Mouse (Mus musculus) cerebellum, adult 2 months (tissue): ENCODE measurements around the gene Fbxo39. TPM values are rescaled to one million over a fixed set of nuclear protein-coding genes. Genes with fewer than 3 reads are reported as not detected.

ENCODE experiments used
- DNase-seq, 2 experiments: peaks; one replicate each; pipeline ENCODE4 v3.0.0; 2021
- H3K27ac ChIP-seq: fragments of 200-500 bp; 2 replicates; pipeline ENCODE4 v1.5.1; 2012; ENCODE audit warnings: low read length, control low read depth, inconsistent platforms; ENCODE audit not compliant: insufficient read depth
- H3K27me3 ChIP-seq: fragments of 200-500 bp; 2 replicates; pipeline ENCODE4 v1.6.1; 2012; ENCODE audit warnings: inconsistent platforms, mild to moderate bottlenecking, low read length, moderate library complexity; ENCODE audit not compliant: control insufficient read depth, insufficient read depth
- H3K4me1 ChIP-seq: fragments of 200-500 bp; 2 replicates; pipeline ENCODE4 v1.6.1; 2011; ENCODE audit warnings: low read length; ENCODE audit not compliant: control insufficient read depth, insufficient read depth
- H3K4me3 ChIP-seq: fragments of 200-500 bp; replicated peaks from 2 replicates; pipeline ENCODE3; 2011; ENCODE audit warnings: mild to moderate bottlenecking, low read depth, low read length, control low read depth; ENCODE audit not compliant: insufficient read depth
- CTCF ChIP-seq: fragments of 200-500 bp; IDR thresholded peaks from 2 replicates; pipeline ENCODE4 v1.5.1; 2011; ENCODE audit warnings: low read depth, mild to moderate bottlenecking, control low read depth, low read length, moderate library complexity, borderline replicate concordance; ENCODE audit not compliant: insufficient read depth
- POLR2A ChIP-seq: fragments of 200-500 bp; IDR thresholded peaks from 2 replicates; pipeline ENCODE4 v1.6.1; 2011; ENCODE audit warnings: low read length, control low read depth, borderline replicate concordance; ENCODE audit not compliant: insufficient read depth
- WGBS: fragments of 180-500 bp; shearing (Covaris S2); methylation state at CpG from one replicate; pipeline ENCODE4 v1.1.7; 2018; 5-methylcytosine and 5-hydroxymethylcytosine counted together
- polyA plus RNA-seq: library from polyadenylated mRNA; depleted of rRNA; stranded (reverse); fragments of >200 nt; gene quantifications from 2 replicates; pipeline ENCODE4 v1.2.3, GENCODE M21; 2012

Fbxo39 gene
- polyA plus RNA-seq, 1 experiment, result not detected

DNA sequence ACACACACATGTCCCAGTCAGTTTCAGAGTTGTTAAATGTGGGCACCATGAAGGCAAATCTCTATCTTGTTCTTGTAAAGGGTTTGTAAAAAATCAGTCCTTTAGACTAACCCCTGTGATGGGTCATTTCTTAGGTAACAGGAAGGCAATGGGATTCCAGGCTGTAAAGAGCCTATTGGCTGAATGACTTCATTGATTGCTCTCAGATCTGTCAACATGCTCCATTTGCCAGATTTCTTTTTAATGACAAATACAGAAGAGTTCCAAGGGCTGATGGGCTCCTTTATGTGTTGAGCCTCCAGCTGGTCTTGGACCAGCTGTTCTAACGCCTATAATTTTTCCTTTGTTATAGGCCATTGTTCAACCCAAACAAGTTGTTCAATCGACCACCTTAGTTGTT is 21.1 kb upstream of the Fbxo39 start:
- no peaks in the 10 kb centered on the region for H3K4me1 ChIP-seq
- no peak overlapping the region for H3K4me3 ChIP-seq
- 74% methylated on average over 2 of the region's 2 CpGs for WGBS
- TF ChIP-seq CTCF (no peak), POLR2A (no peak)
- H3K27ac ChIP-seq, result no peak overlapping the region
- DNase-seq, result no peak
- no peaks in the 10 kb centered on the region for H3K27me3 ChIP-seq

DNA sequence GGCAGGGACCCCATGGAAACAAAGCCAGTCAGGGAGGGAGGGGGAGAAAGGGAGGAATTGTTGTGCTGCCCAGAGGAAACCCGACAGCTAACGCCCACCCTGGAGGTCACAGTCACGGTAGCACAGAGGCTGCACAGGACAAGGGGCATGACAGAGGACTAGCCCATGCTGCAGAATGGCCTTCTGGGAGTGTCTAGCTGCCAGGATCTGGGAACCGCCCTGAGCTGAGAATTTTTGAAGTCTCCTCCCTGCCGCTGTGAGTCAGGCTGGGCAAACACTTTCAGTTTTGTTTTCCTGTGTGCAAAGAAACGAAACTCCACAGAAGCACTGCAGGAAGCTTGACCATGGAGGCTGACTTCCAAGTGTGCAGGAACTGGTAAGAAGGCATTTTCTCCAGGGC is 12.9 kb upstream of the Fbxo39 start, which contains the start of gene Xaf1:
TSS of gene Xaf1 (plus strand) at position 296 of the 400 bp plus-strand sequence.
- 19% methylated on average over 6 of the region's 6 CpGs for WGBS
- peak within 1 kb of the TSS; percentile 31 for H3K4me3 ChIP-seq
- H3K27me3 ChIP-seq, result no peaks in the 10 kb centered on the region
- peak within 1 kb of the TSS; percentile 38; the same call in 1 of the 2 replicates for H3K27ac ChIP-seq
- no peak for TF ChIP-seq CTCF
- no peak for TF ChIP-seq POLR2A
- DNase-seq, result peak in 1 of 2 experiments; percentile 5
- H3K4me1 ChIP-seq, result peaks cover 6% of the 10 kb centered on the region; the same call in 1 of the 2 replicates

GRCm38 (mm10) chr11:72302230-72302629 is 12.0 kb upstream of the Fbxo39 start:
- Histone ChIP-seq H3K4me1 (peaks cover 6% of the 10 kb centered on the region; the same call in 1 of the 2 replicates), H3K27ac (peak overlapping the region; percentile 38; the same call in 1 of the 2 replicates), H3K4me3 (no peak overlapping the region), H3K27me3 (no peaks in the 10 kb centered on the region)
- no peak for TF ChIP-seq POLR2A
- no peak for TF ChIP-seq CTCF
- peak; percentile 67 to 78 for DNase-seq
- WGBS, result 19% methylated on average over 7 of the region's 7 CpGs

GRCm38 (mm10) chr11:72307461-72307860 is 6.8 kb upstream of the Fbxo39 start:
- H3K27me3 ChIP-seq, result no peaks in the 10 kb centered on the region
- 79% methylated on average over 5 of the region's 5 CpGs for WGBS
- no peak for DNase-seq
- TF ChIP-seq CTCF (no peak), POLR2A (no peak)
- H3K27ac ChIP-seq, result no peak overlapping the region
- H3K4me1 ChIP-seq, result 0 out of 2 replicates have a peak, but pooled peaks cover under 1% of the 10 kb centered on the region
- H3K4me3 ChIP-seq, result no peak overlapping the region

DNA sequence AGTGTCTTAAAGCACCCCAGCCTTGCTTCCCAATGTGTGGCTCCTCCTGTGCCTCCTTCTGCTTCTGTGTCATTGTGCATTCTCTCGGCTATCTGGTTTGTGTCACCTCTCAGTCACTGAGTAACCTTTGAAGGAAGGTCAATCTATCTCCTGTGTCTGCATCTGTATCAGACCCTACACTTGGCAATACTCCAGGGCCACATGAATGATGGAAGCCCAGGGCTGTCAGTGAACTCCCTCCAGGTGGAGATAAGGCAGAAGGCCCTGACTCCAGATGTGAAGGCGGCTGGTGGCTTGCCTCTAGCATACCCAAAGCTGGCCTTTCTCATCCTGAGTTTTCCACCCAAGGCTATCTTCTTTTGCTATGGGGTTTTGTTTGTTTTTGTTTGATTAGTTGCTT is 5.3 kb upstream of the Fbxo39 start:
- no peak for DNase-seq
- Histone ChIP-seq H3K27ac (no peak overlapping the region), H3K27me3 (no peaks in the 10 kb centered on the region), H3K4me3 (no peak overlapping the region), H3K4me1 (no peaks in the 10 kb centered on the region)
- no peak for TF ChIP-seq POLR2A
- TF ChIP-seq CTCF, result no peak
- 81% methylated on average over 2 of the region's 2 CpGs for WGBS

DNA sequence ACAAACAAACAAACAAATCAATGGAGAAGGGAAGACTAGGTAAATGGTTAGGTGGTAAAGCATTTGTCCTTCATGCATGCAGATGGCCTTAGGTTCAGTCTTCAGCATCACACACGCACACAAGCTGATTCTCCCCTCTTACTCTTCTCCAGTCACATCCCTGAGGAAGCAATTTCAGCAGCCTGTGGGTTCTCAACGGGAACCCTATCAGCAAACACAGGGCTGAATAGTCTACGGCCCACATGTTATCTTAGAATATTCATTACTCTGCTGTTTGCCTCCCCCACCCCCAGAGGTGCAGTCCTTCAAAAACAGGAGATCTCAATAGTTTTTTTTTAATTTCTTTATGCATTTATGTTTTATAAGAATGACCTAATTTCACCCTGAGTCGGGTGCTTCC is 3.8 kb upstream of the Fbxo39 start:
- TF ChIP-seq POLR2A (no peak), CTCF (no peak)
- WGBS, result 88% methylated on average over 4 of the region's 4 CpGs
- H3K27ac ChIP-seq, result no peak overlapping the region
- H3K4me1 ChIP-seq, result no peaks in the 10 kb centered on the region
- no peak for DNase-seq
- H3K27me3 ChIP-seq, result no peaks in the 10 kb centered on the region
- H3K4me3 ChIP-seq, result no peak overlapping the region

- Histone ChIP-seq H3K4me3 (no peak overlapping the region), H3K4me1 (no peaks in the 10 kb centered on the region), H3K27me3 (no peaks in the 10 kb centered on the region), H3K27ac (no peak overlapping the region)
- DNase-seq, result no peak
- 89% methylated on average over 10 of the region's 10 CpGs for WGBS
- TF ChIP-seq POLR2A (no peak), CTCF (no peak)
These were observed 2.8 kb upstream of the Fbxo39 start for GRCm38 (mm10) chr11:72311355-72312001.

GRCm38 (mm10) chr11:72318026-72318425 is 3.8 kb downstream of the Fbxo39 start:
- TF ChIP-seq CTCF (no peak), POLR2A (no peak)
- no peak for DNase-seq
- WGBS, result 72% methylated on average over 5 of the region's 5 CpGs
- H3K4me3 ChIP-seq, result no peak overlapping the region
- no peaks in the 10 kb centered on the region for H3K4me1 ChIP-seq
- H3K27ac ChIP-seq, result no peak overlapping the region
- H3K27me3 ChIP-seq, result no peaks in the 10 kb centered on the region
